Mouse (Mus musculus): Measurements from ENCODE around the gene Syne3. TPM values are rescaled to one million over a fixed set of nuclear protein-coding genes. Genes with fewer than 3 reads are reported as not detected.

Syne3 gene
- polyA plus RNA-seq, 1 experiment from 2014 or later: 0.29 TPM

- no peak for TF ChIP-seq CTCF (IDR thresholded peaks at IDR 0.05; ENCODE audit: low read depth)
Observed at GRCm38 (mm10) chr12:104917927-104918326, 91.7 kb downstream of the Syne3 start.

DNA sequence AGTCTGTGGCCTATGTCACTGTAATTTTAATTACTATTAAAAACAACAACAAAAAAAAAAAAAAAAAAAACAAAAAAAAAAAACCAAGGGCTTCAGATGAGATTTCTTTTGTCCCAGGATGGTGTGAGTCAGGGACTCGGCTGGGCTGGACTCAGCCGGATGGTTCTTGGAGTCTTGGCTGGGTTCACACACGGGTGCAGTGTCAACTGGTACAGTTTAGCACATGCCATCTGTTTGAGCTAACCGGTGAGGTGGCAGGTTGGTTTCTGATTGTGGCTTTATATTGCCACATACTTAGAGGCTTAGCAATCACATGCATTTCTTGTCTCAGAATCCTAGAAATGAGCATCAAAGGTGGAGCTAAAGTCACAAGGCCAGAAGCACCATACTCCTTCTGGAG lies 92.3 kb downstream of the Syne3 start:
- no peaks in the 10 kb centered on the region for H3K36me3 ChIP-seq (ENCODE audit: insufficient read depth)
- no peak overlapping the region for H3K9ac ChIP-seq
- H3K4me1 ChIP-seq (ENCODE audit: insufficient read depth): no peaks in the 10 kb centered on the region
- H3K27me3 ChIP-seq (ENCODE audit: insufficient read depth, low read length): no peaks in the 10 kb centered on the region
- TF ChIP-seq CTCF (IDR thresholded peaks at IDR 0.05; ENCODE audit: low read depth): no peak
- H3K4me3 ChIP-seq (ENCODE audit: low read depth, low read length): no peak overlapping the region
- no peak overlapping the region for H3K27ac ChIP-seq (ENCODE audit: low read depth)
- ATAC-seq (ENCODE audit: insufficient read depth) (no peak), DNase-seq (no peak)
- H3K4me2 ChIP-seq: no peak overlapping the region
- 91% methylated on average over 4 of the region's 4 CpGs for WGBS
- no peaks in the 10 kb centered on the region for H3K9me3 ChIP-seq (ENCODE audit: low read depth, low read length)

More at GRCm38 (mm10) chr12:104917927-104918326, 91.7 kb downstream of the Syne3 start:
- Histone ChIP-seq H3K9me3 (ENCODE audit: low read depth, low read length) (no peaks in the 10 kb centered on the region), H3K9ac (no peak overlapping the region), H3K27ac (ENCODE audit: low read depth) (no peak overlapping the region), H3K4me2 (no peak overlapping the region), H3K27me3 (ENCODE audit: insufficient read depth, low read length) (no peaks in the 10 kb centered on the region), H3K4me3 (ENCODE audit: low read depth, low read length) (no peak overlapping the region), H3K4me1 (ENCODE audit: insufficient read depth) (no peaks in the 10 kb centered on the region), H3K36me3 (ENCODE audit: insufficient read depth) (no peaks in the 10 kb centered on the region)
- WGBS: 84% methylated on average over 2 of the region's 2 CpGs
- ATAC-seq (ENCODE audit: insufficient read depth) (no peak), DNase-seq (no peak)

- H3K4me2 ChIP-seq: no peak overlapping the region
- no peak overlapping the region for H3K4me3 ChIP-seq (ENCODE audit: low read depth, low read length)
- H3K27ac ChIP-seq (ENCODE audit: low read depth): no peak overlapping the region
- ATAC-seq (ENCODE audit: insufficient read depth) (no peak), DNase-seq (no peak)
- no peak for TF ChIP-seq CTCF (IDR thresholded peaks at IDR 0.05; ENCODE audit: low read depth)
- no peaks in the 10 kb centered on the region for H3K4me1 ChIP-seq (ENCODE audit: insufficient read depth)
- H3K9me3 ChIP-seq (ENCODE audit: low read depth, low read length): no peaks in the 10 kb centered on the region
- H3K36me3 ChIP-seq (ENCODE audit: insufficient read depth): no peaks in the 10 kb centered on the region
- no peak overlapping the region for H3K9ac ChIP-seq
- no peaks in the 10 kb centered on the region for H3K27me3 ChIP-seq (ENCODE audit: insufficient read depth, low read length)
- WGBS: 87% methylated on average over 8 of the region's 8 CpGs
Observed at GRCm38 (mm10) chr12:104916776-104917175, 92.8 kb downstream of the Syne3 start.

DNA sequence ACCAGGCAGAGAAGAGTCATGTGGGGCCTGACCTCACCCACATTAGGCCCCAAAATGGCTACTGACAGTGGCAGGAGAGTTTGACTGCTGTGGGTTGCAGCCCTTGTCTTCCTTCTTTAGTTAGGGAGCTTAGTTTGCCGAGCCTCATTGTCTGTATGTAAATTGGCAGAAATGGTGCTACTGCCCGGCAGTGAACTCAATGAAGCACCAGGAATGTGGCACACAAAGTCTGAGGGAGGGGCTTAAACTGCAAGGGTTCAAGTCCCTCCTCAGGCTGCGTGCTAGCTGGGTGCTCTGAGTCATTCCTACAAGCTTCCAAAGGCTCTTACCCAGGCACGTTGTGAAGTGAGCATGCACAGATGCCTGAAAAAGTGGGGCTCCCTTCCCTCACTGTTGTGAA lies 93.9 kb downstream of the Syne3 start:
- Histone ChIP-seq H3K9ac (no peak overlapping the region), H3K9me3 (ENCODE audit: low read depth, low read length) (no peaks in the 10 kb centered on the region), H3K27me3 (ENCODE audit: insufficient read depth, low read length) (no peaks in the 10 kb centered on the region), H3K4me3 (ENCODE audit: low read depth, low read length) (no peak overlapping the region), H3K4me1 (ENCODE audit: insufficient read depth) (no peaks in the 10 kb centered on the region), H3K36me3 (ENCODE audit: insufficient read depth) (no peaks in the 10 kb centered on the region), H3K4me2 (no peak overlapping the region), H3K27ac (ENCODE audit: low read depth) (no peak overlapping the region)
- ATAC-seq (ENCODE audit: insufficient read depth) (no peak), DNase-seq (no peak)
- no peak for TF ChIP-seq CTCF (IDR thresholded peaks at IDR 0.05; ENCODE audit: low read depth)
- 68% methylated on average over 4 of the region's 4 CpGs for WGBS

- no peaks in the 10 kb centered on the region for H3K9me3 ChIP-seq (ENCODE audit: low read depth, low read length)
- no peak overlapping the region for H3K27ac ChIP-seq (ENCODE audit: low read depth)
- ATAC-seq (ENCODE audit: insufficient read depth) (no peak), DNase-seq (no peak)
- TF ChIP-seq CTCF (IDR thresholded peaks at IDR 0.05; ENCODE audit: low read depth): no peak
- H3K4me1 ChIP-seq (ENCODE audit: insufficient read depth): 0 out of 2 replicates have a peak, but pooled peaks cover 5% of the 10 kb centered on the region
- H3K36me3 ChIP-seq (ENCODE audit: insufficient read depth): no peaks in the 10 kb centered on the region
- no peak overlapping the region for H3K4me3 ChIP-seq (ENCODE audit: low read depth, low read length)
- no peak overlapping the region for H3K4me2 ChIP-seq
- WGBS: 63% methylated on average over 3 of the region's 3 CpGs
- no peak overlapping the region for H3K9ac ChIP-seq
- H3K27me3 ChIP-seq (ENCODE audit: insufficient read depth, low read length): no peaks in the 10 kb centered on the region
Observed at GRCm38 (mm10) chr12:104912990-104913389, 96.6 kb downstream of the Syne3 start.

- Histone ChIP-seq H3K9ac (no peak overlapping the region), H3K27ac (ENCODE audit: low read depth) (no peak overlapping the region), H3K4me1 (ENCODE audit: insufficient read depth) (0 out of 2 replicates have a peak, but pooled peaks cover 5% of the 10 kb centered on the region), H3K36me3 (ENCODE audit: insufficient read depth) (no peaks in the 10 kb centered on the region), H3K4me3 (ENCODE audit: low read depth, low read length) (no peak overlapping the region), H3K4me2 (no peak overlapping the region), H3K27me3 (ENCODE audit: insufficient read depth, low read length) (no peaks in the 10 kb centered on the region), H3K9me3 (ENCODE audit: low read depth, low read length) (no peaks in the 10 kb centered on the region)
- 39% methylated on average over 10 of the region's 10 CpGs for WGBS
- no peak for DNase-seq
- TF ChIP-seq CTCF (IDR thresholded peaks at IDR 0.05; ENCODE audit: low read depth): no peak
- ATAC-seq (ENCODE audit: insufficient read depth): no peak
Observed at GRCm38 (mm10) chr12:104912281-104912933, 97.2 kb downstream of the Syne3 start.

DNA sequence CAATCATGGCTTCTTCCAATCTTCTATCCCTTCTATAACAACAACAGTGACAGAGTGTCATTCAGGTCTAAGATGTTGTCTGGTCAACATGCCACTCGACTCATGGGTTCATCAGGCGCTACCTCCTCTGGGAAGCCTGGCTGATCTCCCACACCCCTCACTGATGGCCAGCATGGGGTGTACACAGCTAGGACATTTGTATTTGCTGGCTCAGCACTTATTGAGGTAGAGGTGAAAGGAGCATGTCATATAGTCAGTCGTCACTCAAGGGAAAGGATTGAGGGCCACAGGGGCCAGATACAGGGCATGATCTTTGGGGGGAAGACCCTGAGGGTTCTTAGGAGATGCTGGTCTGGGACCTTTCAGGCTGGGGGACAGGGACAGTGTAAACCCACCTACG lies 99.9 kb downstream of the Syne3 start:
- WGBS: 82% methylated on average over 4 of the region's 4 CpGs
- Histone ChIP-seq H3K4me1 (ENCODE audit: insufficient read depth) (0 out of 2 replicates have a peak, but pooled peaks cover 5% of the 10 kb centered on the region), H3K4me3 (ENCODE audit: low read depth, low read length) (no peak overlapping the region), H3K27ac (ENCODE audit: low read depth) (no peak overlapping the region), H3K4me2 (no peak overlapping the region), H3K36me3 (ENCODE audit: insufficient read depth) (no peaks in the 10 kb centered on the region), H3K27me3 (ENCODE audit: insufficient read depth, low read length) (no peaks in the 10 kb centered on the region), H3K9me3 (ENCODE audit: low read depth, low read length) (no peaks in the 10 kb centered on the region), H3K9ac (no peak overlapping the region)
- DNase-seq (no peak), ATAC-seq (ENCODE audit: insufficient read depth) (no peak)
- no peak for TF ChIP-seq CTCF (IDR thresholded peaks at IDR 0.05; ENCODE audit: low read depth)

All from lung, embryonic 14.5 days (tissue).